Mouse (Mus musculus) heart, embryonic 13.5 days (tissue): Measurements from ENCODE around the gene Ric8b. TPM values are rescaled to one million over a fixed set of nuclear protein-coding genes. Genes with fewer than 3 reads are reported as not detected.

ENCODE experiments used
- ATAC-seq: fragments of 200-750 bp; cut with Nextera tagmentation; 2 replicates; pipeline ENCODE4 v1.8.0; 2017; ENCODE audit warnings: moderate TSS enrichment; ENCODE audit not compliant: insufficient number of reproducible peaks, low FRiP score, low TSS enrichment; ENCODE audit errors: extremely low read depth
- H3K27ac ChIP-seq: fragments of 300-500 bp; sonication (generic); replicated peaks from 2 replicates; pipeline ENCODE4 v1.5.1; 2015; ENCODE audit warnings: moderate library complexity, mild to moderate bottlenecking, inconsistent platforms
- H3K27me3 ChIP-seq: fragments of 300-500 bp; sonication (generic); replicated peaks from 2 replicates; pipeline ENCODE4 v1.6.1; 2015; ENCODE audit warnings: mild to moderate bottlenecking, inconsistent platforms
- H3K36me3 ChIP-seq: fragments of 300-500 bp; sonication (generic); 2 replicates; pipeline ENCODE4 v1.6.1; 2015; ENCODE audit warnings: mild to moderate bottlenecking, inconsistent platforms
- H3K4me1 ChIP-seq: fragments of 300-500 bp; sonication (generic); 2 replicates; pipeline ENCODE4 v1.6.1; 2015; ENCODE audit warnings: inconsistent platforms
- H3K4me2 ChIP-seq: fragments of 300-500 bp; sonication (generic); 2 replicates; pipeline ENCODE4 v1.6.1; 2015; ENCODE audit warnings: inconsistent platforms, mild to moderate bottlenecking, moderate library complexity
- H3K4me3 ChIP-seq: fragments of 300-500 bp; sonication (generic); 2 replicates; pipeline ENCODE4 v1.5.1; 2015; ENCODE audit warnings: moderate library complexity, mild to moderate bottlenecking, inconsistent platforms
- H3K9ac ChIP-seq: fragments of 300-500 bp; sonication (generic); 2 replicates; pipeline ENCODE4 v1.6.1; 2015; ENCODE audit warnings: inconsistent platforms, mild to moderate bottlenecking, moderate library complexity
- H3K9me3 ChIP-seq: fragments of 300-500 bp; sonication (generic); 2 replicates; pipeline ENCODE4 v1.6.1; 2016; ENCODE audit warnings: inconsistent platforms
- WGBS: fragments of 180-500 bp; shearing (Covaris S2); methylation state at CpG from one replicate; pipeline ENCODE4 v1.1.7; 2015; ENCODE audit warnings: mixed read lengths; 5-methylcytosine and 5-hydroxymethylcytosine counted together
- polyA plus RNA-seq: library from polyadenylated mRNA; unstranded; fragments of >200 nt; fragmentation: Nextera tagmentation; extraction: Ambion mirVana; gene quantifications from 2 replicates; pipeline ENCODE4 v1.2.1, GENCODE M21; 2015

The Ric8b gene
- polyA plus RNA-seq, 1 experiment from 2014 or later, result 14.3 TPM

- WGBS, result 87% methylated on average over 8 of the region's 8 CpGs
- Histone ChIP-seq H3K36me3 (peaks cover 75% of the 10 kb centered on the region), H3K4me3 (no peak overlapping the region), H3K27me3 (no peaks in the 10 kb centered on the region), H3K4me2 (no peak overlapping the region), H3K9ac (no peak overlapping the region), H3K4me1 (no peaks in the 10 kb centered on the region), H3K27ac (no peak overlapping the region), H3K9me3 (no peaks in the 10 kb centered on the region)
- no peak for ATAC-seq
These were observed 96.6 kb downstream of the Ric8b start for GRCm38 (mm10) chr10:85013924-85014428.

DNA sequence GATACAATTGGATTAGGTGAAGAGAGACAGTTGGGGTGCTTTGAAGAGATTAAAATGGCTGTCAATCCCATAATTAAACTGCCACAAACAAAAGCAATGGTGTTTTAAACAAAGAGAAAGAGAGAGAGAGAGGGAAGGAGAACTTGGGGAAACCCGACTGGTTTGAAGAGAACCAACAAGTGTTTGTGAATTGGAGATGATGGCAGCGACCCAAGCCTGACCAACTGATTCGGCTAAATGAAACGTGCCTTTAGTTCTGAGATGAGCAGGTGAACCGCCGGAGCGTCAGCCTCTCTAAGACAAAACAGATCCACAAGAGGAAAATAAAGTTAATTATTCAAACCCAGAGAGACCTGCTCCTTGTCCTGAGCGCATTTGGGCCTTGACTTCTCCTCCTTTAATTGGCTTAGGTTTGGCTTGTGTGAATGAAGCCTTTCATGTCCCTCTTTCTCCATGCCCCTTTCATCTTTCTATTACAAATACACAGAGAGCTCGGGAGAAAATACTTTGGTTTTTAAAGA, 97.1 kb downstream of the Ric8b start:
- H3K4me3 ChIP-seq, result no peak overlapping the region
- no peak overlapping the region for H3K27ac ChIP-seq
- no peaks in the 10 kb centered on the region for H3K27me3 ChIP-seq
- H3K9ac ChIP-seq, result no peak overlapping the region
- H3K9me3 ChIP-seq, result no peaks in the 10 kb centered on the region
- ATAC-seq, result no peak
- peaks cover 77% of the 10 kb centered on the region for H3K36me3 ChIP-seq
- H3K4me1 ChIP-seq, result no peaks in the 10 kb centered on the region
- no peak overlapping the region for H3K4me2 ChIP-seq
- WGBS, result 85% methylated on average over 9 of the region's 9 CpGs

- H3K4me1 ChIP-seq, result 0 out of 2 replicates have a peak, but pooled peaks cover 3% of the 10 kb centered on the region
- H3K4me2 ChIP-seq, result no peak overlapping the region
- H3K9ac ChIP-seq, result no peak overlapping the region
- no peaks in the 10 kb centered on the region for H3K9me3 ChIP-seq
- ATAC-seq, result no peak
- peaks cover 18% of the 10 kb centered on the region for H3K36me3 ChIP-seq
- H3K4me3 ChIP-seq, result no peak overlapping the region
- no peak overlapping the region for H3K27ac ChIP-seq
- 70% methylated on average over 11 of the region's 11 CpGs for WGBS
- no peaks in the 10 kb centered on the region for H3K27me3 ChIP-seq
These were observed 105.4 kb downstream of the Ric8b start for GRCm38 (mm10) chr10:85022647-85023312.

DNA sequence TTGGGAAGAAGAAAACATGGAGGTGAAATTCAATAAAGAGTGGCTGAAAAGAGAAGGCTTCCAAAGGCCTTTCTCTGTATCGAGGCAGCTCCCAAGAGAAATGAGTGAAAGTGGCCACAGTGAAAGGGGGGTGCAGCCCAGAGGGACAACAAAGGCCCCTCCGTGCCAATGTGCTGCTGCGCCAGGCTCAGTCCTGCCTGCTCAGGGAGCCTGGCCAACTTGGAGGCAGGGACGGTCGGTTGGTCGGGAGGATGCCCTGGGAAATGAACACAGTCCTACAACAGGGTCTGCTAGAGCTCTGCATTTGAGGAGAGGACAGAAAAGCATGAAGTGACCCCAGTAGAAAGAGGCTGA, 105.9 kb downstream of the Ric8b start:
- 78% methylated on average over 6 of the region's 6 CpGs for WGBS

GRCm38 (mm10) chr10:85025799-85026424, 108.5 kb downstream of the Ric8b start:
- Histone ChIP-seq H3K4me1 (0 out of 2 replicates have a peak, but pooled peaks cover 3% of the 10 kb centered on the region), H3K27me3 (no peaks in the 10 kb centered on the region), H3K4me3 (no peak overlapping the region), H3K27ac (no peak overlapping the region), H3K9ac (no peak overlapping the region), H3K9me3 (0 out of 2 replicates have a peak, but pooled peaks cover 6% of the 10 kb centered on the region), H3K36me3 (no peaks in the 10 kb centered on the region), H3K4me2 (no peak overlapping the region)
- 86% methylated on average over 11 of the region's 11 CpGs for WGBS
- peak; percentile 97 for ATAC-seq

More for the DNA sequence above, 105.9 kb downstream of the Ric8b start:
- no peaks in the 10 kb centered on the region for H3K27me3 ChIP-seq
- ATAC-seq, result no peak
- no peak overlapping the region for H3K27ac ChIP-seq
- H3K4me1 ChIP-seq, result 0 out of 2 replicates have a peak, but pooled peaks cover 3% of the 10 kb centered on the region
- no peak overlapping the region for H3K9ac ChIP-seq
- peaks cover 13% of the 10 kb centered on the region for H3K36me3 ChIP-seq
- no peaks in the 10 kb centered on the region for H3K9me3 ChIP-seq
- H3K4me3 ChIP-seq, result no peak overlapping the region
- H3K4me2 ChIP-seq, result no peak overlapping the region

GRCm38 (mm10) chr10:85027619-85028175, 110.3 kb downstream of the Ric8b start:
- no peak overlapping the region for H3K9ac ChIP-seq
- WGBS, result 67% methylated on average over 10 of the region's 10 CpGs
- H3K27me3 ChIP-seq, result no peaks in the 10 kb centered on the region
- H3K36me3 ChIP-seq, result no peaks in the 10 kb centered on the region
- H3K9me3 ChIP-seq, result 0 out of 2 replicates have a peak, but pooled peaks cover 6% of the 10 kb centered on the region
- no peaks in the 10 kb centered on the region for H3K4me1 ChIP-seq
- no peak overlapping the region for H3K4me2 ChIP-seq
- H3K27ac ChIP-seq, result no peak overlapping the region
- H3K4me3 ChIP-seq, result no peak overlapping the region
- ATAC-seq, result no peak

DNA sequence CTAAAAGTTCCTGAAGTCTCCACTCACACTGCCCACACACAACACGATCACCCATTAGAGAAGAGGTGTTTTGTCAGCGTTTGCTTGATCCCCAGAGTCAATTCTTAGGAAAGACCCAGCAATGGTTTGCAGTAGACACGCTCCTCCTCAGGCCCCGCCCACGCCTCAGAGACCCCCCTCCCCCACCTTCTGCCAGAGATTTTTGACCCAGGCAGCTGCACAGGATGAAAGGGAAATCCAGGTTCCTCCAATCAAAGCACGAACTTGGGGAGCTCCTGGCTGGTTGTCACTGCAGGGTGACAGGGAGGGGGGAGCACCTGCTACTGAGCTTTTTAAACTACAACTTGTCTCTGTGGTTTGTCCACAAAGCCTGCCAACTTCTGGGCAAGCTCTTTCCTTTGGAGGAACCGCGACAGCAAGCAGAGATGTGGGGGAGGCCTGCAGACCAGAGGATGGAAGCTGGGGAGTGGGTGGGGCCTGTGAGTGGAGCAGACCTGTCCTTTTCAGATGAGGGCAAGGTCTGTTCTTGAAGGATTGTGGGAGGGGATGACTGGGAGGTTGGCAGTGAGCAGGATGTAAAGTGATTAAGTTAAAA, 117.8 kb downstream of the Ric8b start:
- 25% methylated on average over 8 of the region's 8 CpGs for WGBS
- H3K9me3 ChIP-seq, result peaks cover 10% of the 10 kb centered on the region; the same call in 1 of the 2 replicates

GRCm38 (mm10) chr10:85038147-85038546, 120.7 kb downstream of the Ric8b start:
- H3K4me2 ChIP-seq, result no peak overlapping the region
- H3K36me3 ChIP-seq, result no peaks in the 10 kb centered on the region
- H3K27me3 ChIP-seq, result no peaks in the 10 kb centered on the region
- peaks cover 4% of the 10 kb centered on the region; the same call in 1 of the 2 replicates for H3K9me3 ChIP-seq
- H3K27ac ChIP-seq, result no peak overlapping the region
- no peak overlapping the region for H3K4me3 ChIP-seq
- H3K4me1 ChIP-seq, result 0 out of 2 replicates have a peak, but pooled peaks cover 6% of the 10 kb centered on the region
- H3K9ac ChIP-seq, result no peak overlapping the region
- 48% methylated on average over 10 of the region's 10 CpGs for WGBS
- ATAC-seq, result no peak

More for the DNA sequence above, 117.8 kb downstream of the Ric8b start:
- Histone ChIP-seq H3K4me3 (no peak overlapping the region), H3K9ac (no peak overlapping the region), H3K36me3 (no peaks in the 10 kb centered on the region), H3K27ac (no peak overlapping the region), H3K27me3 (no peaks in the 10 kb centered on the region), H3K4me2 (no peak overlapping the region), H3K4me1 (0 out of 2 replicates have a peak, but pooled peaks cover 6% of the 10 kb centered on the region)
- no peak for ATAC-seq

DNA sequence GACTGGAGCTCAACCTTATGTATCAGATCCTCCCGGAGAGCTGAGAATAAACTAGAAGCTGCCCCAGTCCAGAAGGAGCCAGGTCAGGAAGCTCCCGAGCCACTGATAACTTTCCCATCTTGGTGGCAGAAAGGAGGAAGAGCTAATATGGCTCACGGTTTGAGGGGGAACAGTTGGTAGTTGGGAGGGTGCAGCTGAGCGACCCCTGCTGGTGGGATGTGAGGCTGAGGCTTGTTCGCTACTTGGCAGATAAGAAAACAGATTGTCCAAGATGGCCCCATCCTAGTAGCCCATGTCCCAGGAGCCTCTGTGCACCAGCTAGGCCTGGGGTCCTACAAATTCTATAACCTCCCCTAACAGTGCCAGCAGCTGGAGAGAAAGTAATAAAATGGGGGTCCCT, 121.4 kb downstream of the Ric8b start:
- Histone ChIP-seq H3K27ac (no peak overlapping the region), H3K4me2 (no peak overlapping the region), H3K4me1 (0 out of 2 replicates have a peak, but pooled peaks cover 6% of the 10 kb centered on the region), H3K27me3 (no peaks in the 10 kb centered on the region), H3K4me3 (no peak overlapping the region), H3K9me3 (peaks cover 4% of the 10 kb centered on the region; the same call in 1 of the 2 replicates), H3K9ac (no peak overlapping the region), H3K36me3 (no peaks in the 10 kb centered on the region)
- 83% methylated on average over 5 of the region's 5 CpGs for WGBS
- ATAC-seq, result no peak

DNA sequence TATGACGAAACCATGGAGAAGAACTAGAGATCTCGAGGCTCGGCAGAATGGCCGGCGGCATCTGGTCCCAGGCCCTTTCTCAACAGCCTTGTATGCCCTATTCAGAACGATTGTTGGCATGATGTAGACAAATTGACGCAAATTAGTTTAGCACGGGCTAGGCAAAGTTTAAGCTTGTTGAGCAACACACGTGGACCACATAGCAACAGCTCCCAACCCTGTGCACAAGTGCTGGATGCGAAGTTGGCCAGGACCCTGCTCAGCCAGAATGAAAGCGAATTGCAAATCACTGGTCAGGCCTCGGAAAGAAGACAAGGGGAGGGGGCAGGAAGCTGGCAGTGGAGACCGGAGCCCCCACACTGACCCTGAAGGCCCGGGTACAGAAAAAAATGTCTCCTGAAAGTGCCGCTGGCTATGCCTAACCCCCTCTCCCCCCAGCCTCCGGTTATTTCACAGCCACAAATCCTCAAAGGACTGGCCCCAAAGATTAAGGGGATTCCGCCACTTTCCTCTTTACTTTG, 126.8 kb downstream of the Ric8b start:
- H3K9ac ChIP-seq, result peak overlapping the region; percentile 80
- peak overlapping the region; percentile 73 for H3K27ac ChIP-seq
- H3K36me3 ChIP-seq, result no peaks in the 10 kb centered on the region
- 27% methylated on average over 17 of the region's 17 CpGs for WGBS
- ATAC-seq, result no peak
- peaks cover 15% of the 10 kb centered on the region for H3K4me1 ChIP-seq
- H3K4me2 ChIP-seq, result peak overlapping the region; percentile 72
- H3K9me3 ChIP-seq, result no peaks in the 10 kb centered on the region; the same call in 1 of the 2 replicates
- H3K4me3 ChIP-seq, result peak overlapping the region; percentile 47
- no peaks in the 10 kb centered on the region for H3K27me3 ChIP-seq
